Mouse (Mus musculus) MEL (cell line): ENCODE measurements around the gene Pfpl.

Experiments
- POLR2A ChIP-seq, 2 experiments: IDR thresholded peaks; 2 replicates each; pipeline ENCODE4 v1.6.1; 2011 to 2012; ENCODE audit warnings: low read length in 2 of 2, mild to moderate bottlenecking in 2 of 2, control low read depth in 1 of 2, improper control_type of control experiment in 1 of 2, low read depth in 1 of 2, moderate library complexity in 1 of 2; ENCODE audit not compliant: control insufficient read depth in 1 of 2, insufficient read depth in 1 of 2, poor library complexity in 1 of 2
- TCF12 ChIP-seq: IDR thresholded peaks from 2 replicates; pipeline ENCODE4 v1.6.1; 2014; ENCODE audit warnings: low read depth, mild to moderate bottlenecking, inconsistent platforms, low read length, improper control_type of control experiment, moderate library complexity

GRCm38 (mm10) chr19:12420555-12420954, 7.2 kb upstream of the Pfpl start:
- TF ChIP-seq POLR2A (IDR thresholded peaks at IDR 0.05; ENCODE audit: control insufficient read depth in 1 of 2, insufficient read depth in 1 of 2, low read depth in 1 of 2, low read length in 2 of 2, poor library complexity in 1 of 2) (no peak), TCF12 (no peak)
